Mouse (Mus musculus): ENCODE measurements at regions not wholly inside any gene's neighbourhood (a gene's known extent, or its start where the extent isn't known, plus 50 kb on each side); places are given as distances from the start of the nearest gene placed in this dataset.

DNA sequence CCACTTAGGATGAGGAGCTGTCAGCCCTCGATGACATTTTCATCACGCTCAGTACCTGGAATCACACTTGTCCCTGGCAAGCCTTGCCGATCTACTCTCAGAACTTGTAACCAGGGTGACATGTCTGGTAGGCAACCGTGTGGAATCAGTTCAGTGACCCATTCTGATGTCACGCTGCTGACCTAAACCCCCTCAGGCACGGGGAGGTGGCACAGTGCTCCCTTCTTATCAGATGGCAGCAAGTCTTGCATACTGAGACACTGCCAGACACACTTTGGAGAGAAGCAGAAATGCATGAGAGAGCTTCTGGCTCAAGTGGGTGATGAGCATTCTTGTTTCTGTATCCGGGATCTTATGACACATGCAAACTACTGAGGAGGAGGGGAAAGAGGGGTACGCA lies 470.2 kb downstream of the Tcerg1l start:
- no peak for TF ChIP-seq POLR2A (IDR thresholded peaks at IDR 0.05; ENCODE audit: control insufficient read depth, extremely low read depth, insufficient read depth, low read length, poor library complexity)
- TF ChIP-seq CTCF (IDR thresholded peaks at IDR 0.05; ENCODE audit: borderline replicate concordance, control insufficient read depth, extremely low read depth, insufficient read depth, low read length, poor library complexity) = no peak
